Mouse (Mus musculus) testis, postnatal 14 days (tissue): ENCODE measurements around the gene Vat1.
"Not testable (repeated sequence)": the region's sequence is repeated elsewhere in the genome, so short reads cannot be mapped to it uniquely, and the experiment has no call there.

Experiments used
- DNase-seq: peaks from one replicate; pipeline ENCODE4 v3.0.0; 2021; ENCODE audit warnings: low spot score

Gene Vat1

GRCm38 (mm10) chr11:101465869-101466551 is at the start of gene Vat1:
Gene Vat1 (minus strand): TSS chr11:101466230.
- DNase-seq = peak; percentile 80

GRCm38 (mm10) chr11:101507090-101507489 is 41.1 kb upstream of the Vat1 start:
- no peak for DNase-seq

GRCm38 (mm10) chr11:101506269-101506780 is 40.3 kb upstream of the Vat1 start:
- DNase-seq = no peak

GRCm38 (mm10) chr11:101486126-101486525 is 20.1 kb upstream of the Vat1 start:
- DNase-seq = no peak

GRCm38 (mm10) chr11:101485509-101486028 is 19.5 kb upstream of the Vat1 start:
- peak; percentile 69 for DNase-seq

DNA sequence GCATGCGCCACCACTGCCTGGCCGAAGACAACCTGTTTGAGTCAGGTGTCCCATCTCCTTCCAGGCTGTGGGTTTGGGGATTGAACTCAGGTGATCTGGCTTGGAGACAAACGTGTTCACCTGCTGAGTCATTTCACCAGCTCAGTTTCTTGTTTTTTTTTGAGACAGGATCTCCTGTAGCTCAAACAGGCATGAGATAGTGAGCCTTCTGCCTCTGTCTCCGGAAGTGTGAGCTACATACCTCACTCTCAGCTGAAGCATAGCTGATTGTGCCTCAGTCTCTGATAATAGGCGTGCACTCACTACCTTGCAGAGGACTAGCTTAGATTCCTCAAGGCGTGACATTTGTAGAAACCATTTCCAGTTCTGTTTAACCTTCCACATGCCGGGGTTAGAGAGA is 18.8 kb upstream of the Vat1 start:
- no peak for DNase-seq

DNA sequence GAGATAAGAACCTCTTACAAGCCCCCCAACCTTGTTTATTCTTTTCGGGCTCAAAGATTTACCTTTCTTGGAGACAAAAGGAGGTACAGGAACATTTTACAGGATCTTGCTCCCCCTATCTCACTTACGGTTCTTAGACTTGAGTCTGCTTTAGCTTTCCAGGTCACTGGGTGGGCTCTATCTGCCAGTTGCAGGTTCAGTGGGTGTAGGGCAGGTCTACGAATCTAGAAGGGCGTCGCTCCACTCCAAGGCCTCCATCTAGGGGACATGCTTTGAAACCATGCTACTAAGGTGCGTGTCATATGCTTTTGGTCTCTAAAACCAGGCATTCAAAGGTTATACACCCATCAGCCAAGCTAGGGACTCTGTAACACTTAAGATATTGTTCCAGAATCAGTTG is 18.2 kb upstream of the Vat1 start:
- DNase-seq = no peak

DNA sequence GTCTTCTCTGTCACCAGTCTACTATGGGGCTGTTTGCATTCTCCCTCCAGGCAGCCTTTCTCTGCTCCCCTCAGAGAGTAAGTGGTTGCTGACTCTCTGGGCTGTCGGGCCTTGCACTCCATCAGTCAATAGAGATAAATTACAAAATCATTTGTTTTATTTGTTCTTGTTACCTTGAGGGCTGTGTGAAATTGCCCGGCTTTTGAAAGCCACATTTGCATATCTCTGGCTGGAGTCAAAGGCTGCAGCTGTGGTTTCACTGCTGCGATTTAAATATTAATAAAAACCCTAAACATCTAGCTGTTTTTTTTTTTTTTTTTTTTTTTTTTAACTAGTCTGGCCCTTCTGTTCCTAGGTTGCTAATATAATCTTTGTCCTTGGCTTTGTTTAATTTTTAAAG is 17.8 kb upstream of the Vat1 start:
- DNase-seq = no peak

GRCm38 (mm10) chr11:101480912-101481311 is 14.9 kb upstream of the Vat1 start:
- no peak for DNase-seq

DNA sequence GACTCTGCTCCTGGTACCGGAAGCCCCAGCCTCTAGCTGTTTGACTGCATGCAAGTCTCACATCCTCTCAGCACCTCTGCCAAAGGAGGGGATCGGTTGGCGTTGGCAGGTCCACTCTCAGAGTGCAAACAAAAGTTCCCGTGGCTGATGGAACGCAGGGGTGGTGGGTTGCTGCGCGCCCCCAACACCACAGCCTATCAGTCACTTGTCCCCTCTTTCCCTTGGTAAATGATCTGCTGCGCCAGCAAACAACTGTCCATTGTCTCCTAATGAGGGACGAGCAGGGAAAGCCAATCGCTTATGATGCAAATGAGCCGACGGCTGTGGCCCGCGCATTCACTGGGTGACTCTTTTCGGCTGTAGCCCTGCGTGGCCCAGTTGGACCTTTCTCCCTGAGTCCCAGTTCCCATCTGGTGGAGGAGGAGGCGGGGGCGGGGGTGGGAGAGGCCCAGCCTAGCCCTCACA is 13.2 kb upstream of the Vat1 start:
- DNase-seq = no peak

GRCm38 (mm10) chr11:101477552-101478211 is 11.7 kb upstream of the Vat1 start:
- no peak for DNase-seq

DNA sequence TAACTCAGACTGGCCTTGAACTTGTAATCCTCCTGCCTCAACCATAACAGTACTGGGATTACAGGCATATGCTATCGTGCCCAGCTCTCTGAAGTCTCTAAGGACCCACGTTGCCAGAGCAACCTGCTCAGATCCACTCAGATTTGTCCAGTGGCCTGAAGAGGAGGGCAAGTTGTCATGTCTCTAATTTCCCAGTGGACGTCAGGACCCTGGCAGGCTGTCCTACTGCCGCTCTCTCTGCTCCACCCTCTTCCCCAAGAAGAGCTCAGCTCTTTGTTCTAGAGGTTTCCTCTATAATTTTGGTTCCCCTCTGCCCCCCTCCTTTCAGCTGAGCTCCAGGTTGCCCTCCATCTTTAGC is 11.1 kb upstream of the Vat1 start:
- no peak for DNase-seq

GRCm38 (mm10) chr11:101476361-101476760 is 10.3 kb upstream of the Vat1 start:
- DNase-seq = not testable (repeated sequence)

- no peak for DNase-seq
Observed at GRCm38 (mm10) chr11:101474298-101474697, 8.3 kb upstream of the Vat1 start.

DNA sequence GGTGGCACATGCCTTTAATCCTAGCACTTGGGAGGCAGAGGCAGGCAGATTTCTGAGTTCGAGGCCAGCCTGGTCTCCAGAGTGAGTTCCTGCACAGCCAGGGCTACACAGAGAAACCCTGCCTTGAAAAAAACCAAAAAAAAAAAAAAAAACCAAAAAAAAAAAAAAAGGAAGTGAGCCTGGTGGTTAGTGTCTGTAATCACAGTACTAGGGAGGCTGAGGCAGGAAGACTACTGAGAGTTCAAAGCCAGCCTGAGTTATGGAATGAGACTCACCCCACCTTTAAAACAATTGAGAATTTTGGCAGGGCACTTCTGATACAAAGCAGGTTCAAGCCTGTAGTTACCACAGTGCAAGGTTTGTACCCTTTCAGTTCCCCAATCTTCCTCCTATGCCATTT is 7.7 kb upstream of the Vat1 start:
- not testable (repeated sequence) for DNase-seq

DNA sequence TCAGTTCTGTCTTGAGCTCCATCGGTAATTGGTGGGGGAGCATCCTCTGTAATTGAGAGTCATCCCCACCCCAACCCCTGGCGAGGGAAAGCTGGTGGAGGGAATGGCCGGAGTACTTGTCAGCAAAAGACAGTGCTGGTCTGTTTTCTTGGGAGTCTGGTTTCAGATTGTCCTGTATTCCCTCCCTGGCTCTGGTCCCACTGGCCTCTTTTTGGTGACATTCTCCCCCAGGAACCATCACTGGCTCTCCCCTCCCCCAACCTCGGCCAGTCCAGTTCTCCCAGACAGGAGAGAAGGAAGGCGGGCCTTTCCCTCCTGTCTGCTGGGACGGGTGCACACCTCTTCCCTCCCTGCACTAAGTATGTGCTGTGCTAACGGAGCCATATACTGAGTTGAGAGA is 6.3 kb upstream of the Vat1 start:
- no peak for DNase-seq

GRCm38 (mm10) chr11:101471926-101472325 is 5.9 kb upstream of the Vat1 start:
- no peak for DNase-seq

DNA sequence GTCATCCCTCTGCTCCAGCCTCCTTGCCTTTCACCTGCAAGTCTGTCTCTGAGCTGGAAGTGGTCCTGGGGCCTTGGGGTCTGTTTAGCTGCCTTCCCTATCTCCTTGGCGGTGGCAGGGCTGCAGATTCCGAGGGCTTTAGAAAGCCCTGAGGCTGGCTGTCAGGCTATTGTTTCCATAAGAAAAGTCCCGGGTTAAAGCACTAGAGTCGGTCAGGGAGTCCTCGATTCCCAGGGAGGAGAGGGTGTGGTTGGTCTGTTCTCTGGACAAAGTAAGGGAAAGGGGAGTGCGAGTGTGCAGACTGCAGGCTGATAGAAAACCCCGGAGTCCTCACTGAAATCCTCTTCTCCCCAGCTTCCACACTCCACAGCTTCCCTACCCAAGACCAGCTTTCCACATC is 4.2 kb upstream of the Vat1 start:
- DNase-seq = no peak

DNA sequence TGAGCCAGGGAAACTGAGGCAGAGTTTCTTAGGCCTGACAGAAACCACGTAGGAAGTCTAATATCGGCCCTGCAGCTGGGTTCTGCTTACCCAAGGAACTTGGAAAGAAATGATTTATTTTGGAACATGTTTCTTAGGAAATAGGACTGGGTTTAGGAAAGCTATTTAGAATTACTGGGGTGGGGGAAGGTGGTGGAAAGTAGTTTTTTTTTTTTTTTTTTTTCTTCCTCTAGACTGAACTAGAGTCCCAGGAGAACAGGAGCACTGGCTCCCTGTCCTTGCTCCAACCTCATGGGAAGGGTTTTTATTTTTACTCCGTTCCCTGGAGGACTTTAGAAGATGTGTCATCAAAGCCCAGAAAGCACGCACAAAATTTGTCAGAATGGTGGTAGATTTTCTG is 3.1 kb upstream of the Vat1 start:
- no peak for DNase-seq

GRCm38 (mm10) chr11:101468731-101469130 is 2.7 kb upstream of the Vat1 start:
- no peak for DNase-seq

DNA sequence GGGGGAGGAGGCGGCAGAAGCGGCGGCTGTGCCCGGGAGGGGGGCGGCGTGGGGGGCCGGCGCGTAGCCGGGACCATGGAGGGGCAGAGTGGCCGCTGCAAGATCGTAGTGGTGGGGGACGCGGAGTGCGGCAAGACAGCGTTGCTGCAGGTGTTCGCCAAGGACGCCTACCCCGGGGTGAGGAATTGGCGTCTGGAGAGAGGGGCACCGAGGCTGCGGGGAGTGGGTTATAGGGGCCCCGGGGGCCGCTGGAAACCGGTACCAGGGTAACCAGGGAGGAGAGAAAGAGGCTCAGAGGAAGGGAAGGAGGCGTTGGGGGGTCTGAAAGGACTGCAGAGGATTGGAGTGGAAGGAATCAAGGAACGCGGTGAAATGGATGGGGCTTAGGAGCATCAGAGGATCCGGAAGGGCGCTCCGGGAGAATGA is 2.2 kb upstream of the Vat1 start:
- no peak for DNase-seq

- peak; percentile 79 for DNase-seq
Observed at GRCm38 (mm10) chr11:101467477-101468262, 1.6 kb upstream of the Vat1 start.

DNA sequence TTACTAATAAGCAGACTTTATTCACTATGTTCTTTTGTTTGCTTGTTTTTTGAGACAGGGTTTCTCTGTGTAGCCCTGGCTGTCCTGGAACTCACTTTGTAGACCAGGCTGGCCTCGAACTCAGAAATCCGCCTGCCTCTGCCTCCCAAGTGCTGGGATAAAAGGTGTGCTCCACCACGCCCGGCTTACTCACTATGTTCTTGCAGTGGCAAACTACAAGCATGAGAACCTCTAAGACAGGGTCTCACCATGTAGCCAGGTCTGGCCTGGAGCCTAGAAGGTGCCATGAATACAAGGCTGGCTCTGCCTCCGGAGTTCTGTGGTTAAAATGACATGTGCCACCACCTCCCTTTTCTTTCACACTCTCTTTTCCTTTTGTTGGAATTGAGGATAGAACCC is 521 bp upstream of the Vat1 start:
- DNase-seq = not testable (repeated sequence)
